Mouse (Mus musculus): ENCODE measurements at regions not wholly inside any gene's neighbourhood (a gene's known extent, or its start where the extent isn't known, plus 50 kb on each side); places are given as distances from the start of the nearest gene placed in this dataset.
A peak's percentile ranks its signal among the peaks of the same experiment; 100 is the strongest.

GRCm38 (mm10) chrX:136321692-136322091 is 51.6 kb downstream of the Bex3 start:
- peak; percentile 10; the same call in 1 of the 2 replicates for TF ChIP-seq CTCF (IDR thresholded peaks at IDR 0.05; ENCODE audit: insufficient read depth, low read length)
- TF ChIP-seq POLR2A (IDR thresholded peaks at IDR 0.05; ENCODE audit: borderline replicate concordance, extremely low read depth, low read depth, low read length), result no peak
- Histone ChIP-seq H3K4me3 (replicated peaks; ENCODE audit: extremely low read depth, low read depth, low read length) (no peak overlapping the region), H3K4me1 (ENCODE audit: control insufficient read depth, insufficient read depth, low read length) (no peaks in the 10 kb centered on the region)
- 6% methylated on average over 3 of the region's 3 CpGs for WGBS
- peak; percentile 20 for DNase-seq

- WGBS, result 71% methylated on average over 2 of the region's 2 CpGs
These were observed 95.8 kb downstream of the Bex3 start for GRCm38 (mm10) chrX:136365809-136366208.

More at GRCm38 (mm10) chrX:136365809-136366208, 95.8 kb downstream of the Bex3 start:
- no peaks in the 10 kb centered on the region for H3K4me1 ChIP-seq (ENCODE audit: control insufficient read depth, insufficient read depth, low read length)
- TF ChIP-seq POLR2A (IDR thresholded peaks at IDR 0.05; ENCODE audit: borderline replicate concordance, extremely low read depth, low read depth, low read length), result no peak
- TF ChIP-seq CTCF (IDR thresholded peaks at IDR 0.05; ENCODE audit: insufficient read depth, low read length), result no peak
- H3K4me3 ChIP-seq (replicated peaks; ENCODE audit: extremely low read depth, low read depth, low read length), result no peak overlapping the region
- no peak for DNase-seq
